Mouse (Mus musculus) kidney, adult 2 months (tissue): ENCODE data around the gene Atrnl1.

Experiments
- CTCF ChIP-seq: fragments of 200-500 bp; conservative IDR thresholded peaks from 2 replicates; pipeline ENCODE4 v1.5.1; 2011; ENCODE audit warnings: low read depth, mild to moderate bottlenecking, control low read depth, low read length, moderate library complexity, mixed read lengths; ENCODE audit not compliant: insufficient read depth, insufficient read length
- POLR2A ChIP-seq: fragments of 200-500 bp; IDR thresholded peaks from one replicate; pipeline ENCODE4 v1.6.1; 2011; ENCODE audit warnings: low read depth, low read length, control low read depth

DNA sequence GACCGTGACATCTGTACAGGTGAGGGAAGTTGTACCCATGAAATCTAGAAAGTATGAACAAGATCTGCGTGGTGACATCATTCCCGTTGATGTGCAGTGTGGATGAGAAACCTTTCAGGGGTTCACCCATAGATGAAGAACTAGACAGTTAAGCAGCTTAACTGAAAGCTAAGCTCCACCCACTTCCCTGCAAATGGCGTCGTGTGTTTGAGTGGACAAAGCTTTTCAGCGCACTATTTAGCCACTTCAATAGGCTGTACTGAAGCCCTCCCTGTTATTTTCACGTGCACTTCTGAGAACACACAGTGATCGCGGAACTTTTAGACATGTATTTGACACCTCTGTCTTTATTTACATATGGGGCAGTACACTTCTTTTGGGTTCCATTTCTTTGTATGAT, 56.2 kb downstream of the Atrnl1 start:
- no peak for TF ChIP-seq CTCF
- TF ChIP-seq POLR2A = no peak
